Mouse (Mus musculus) cerebellum, adult 8-10 months (tissue): ENCODE results near the gene Dntt.

Experiments
- DNase-seq: peaks from one replicate; pipeline ENCODE4 v3.0.0; 2022

The Dntt gene

DNA sequence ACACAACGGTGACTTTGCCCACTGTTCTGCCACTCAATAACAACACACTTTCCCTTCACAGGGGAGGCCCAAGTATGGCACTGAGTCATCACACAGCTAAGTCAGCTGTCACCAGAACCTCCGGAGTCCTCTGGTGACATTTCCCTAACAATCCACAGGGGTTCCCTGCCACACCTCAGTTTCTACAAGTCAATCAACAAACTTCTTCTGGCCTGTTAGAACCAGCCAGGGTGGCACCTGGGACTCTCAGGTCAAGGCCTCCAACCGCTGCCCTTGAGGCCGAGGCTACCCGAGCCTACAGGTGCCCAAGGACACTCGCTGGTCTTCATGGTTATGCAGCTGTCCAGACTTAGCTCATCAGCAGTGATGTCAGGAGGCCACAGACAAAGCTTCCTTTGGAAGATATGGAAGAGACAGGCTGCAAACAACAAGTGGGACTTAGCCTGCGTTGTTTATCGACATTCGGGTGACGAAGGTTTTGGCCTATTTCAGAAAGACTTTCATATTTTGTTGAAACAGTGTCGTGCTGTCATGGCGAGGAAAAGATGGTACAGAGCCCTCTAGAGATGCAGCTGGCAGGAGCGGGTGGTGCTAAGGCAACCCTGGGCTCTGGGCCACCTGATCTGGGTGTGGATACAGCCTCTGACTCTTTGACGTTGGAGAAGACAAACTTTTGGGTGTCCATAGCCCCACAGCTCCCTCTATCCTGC, 44.8 kb downstream of the Dntt start:
- no peak for DNase-seq

DNA sequence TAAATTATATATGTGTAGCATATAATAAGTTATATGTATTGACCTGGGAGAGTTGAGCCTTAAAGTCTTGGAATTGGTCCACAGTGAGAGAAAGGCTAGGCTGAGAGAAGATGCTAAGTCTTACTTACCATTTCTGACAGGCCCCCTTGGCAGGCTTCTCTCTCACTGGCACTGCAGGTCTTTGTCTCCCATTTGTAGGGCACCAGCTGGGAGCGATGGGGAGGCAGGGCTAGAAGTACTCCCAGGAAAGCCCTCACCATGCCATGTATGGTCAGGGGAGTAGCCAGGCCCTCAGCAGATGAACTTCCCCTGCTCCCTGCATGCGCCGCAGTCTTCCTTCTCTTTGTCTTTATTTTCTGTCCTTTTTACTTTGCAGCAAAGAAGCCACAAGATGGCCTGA, 47.8 kb downstream of the Dntt start, which contains the start of gene Opalin:
Gene Opalin, minus strand, starts transcription at position 208 of the 400 bp plus-strand sequence.
- DNase-seq: no peak

DNA sequence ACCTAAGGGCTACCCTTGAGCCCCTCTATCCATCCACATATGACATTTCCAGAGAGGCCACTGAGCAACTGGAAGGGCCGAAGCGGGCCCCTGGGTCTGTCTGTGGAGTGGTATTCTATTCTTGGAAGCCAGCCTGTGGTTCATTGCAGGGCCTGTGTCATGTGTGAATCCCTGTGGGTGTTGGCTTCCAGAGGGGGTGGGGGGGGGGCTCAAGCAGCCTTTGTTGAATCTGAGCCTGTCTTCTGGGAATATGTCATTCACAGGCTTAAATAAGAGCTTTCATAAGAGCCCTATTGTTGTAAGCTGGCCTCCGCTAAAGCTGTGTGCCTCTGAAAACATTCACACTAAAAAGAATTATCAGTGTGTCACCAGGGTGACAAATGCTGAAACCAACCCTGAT, 52.5 kb downstream of the Dntt start:
- no peak for DNase-seq

DNA sequence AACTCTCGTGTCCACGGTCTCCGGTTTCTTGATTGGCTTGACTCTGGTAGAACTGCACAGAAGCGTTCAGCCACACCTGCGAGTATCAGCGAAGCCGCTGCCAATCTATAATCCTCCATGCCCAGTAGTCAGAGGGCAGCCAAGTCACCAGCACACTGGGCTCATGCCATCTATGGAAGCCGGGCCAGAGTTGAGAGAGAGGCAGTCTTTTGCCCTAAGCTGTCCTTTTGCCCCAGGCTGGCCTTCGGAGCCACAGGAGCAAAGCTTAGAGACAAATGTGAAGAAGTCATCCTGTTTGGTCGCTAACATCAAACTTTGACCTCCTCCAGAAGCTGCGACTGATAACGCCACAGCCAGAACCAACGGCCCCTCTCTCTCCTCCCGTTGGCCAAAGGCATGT, 54.6 kb downstream of the Dntt start:
- DNase-seq: no peak

DNA sequence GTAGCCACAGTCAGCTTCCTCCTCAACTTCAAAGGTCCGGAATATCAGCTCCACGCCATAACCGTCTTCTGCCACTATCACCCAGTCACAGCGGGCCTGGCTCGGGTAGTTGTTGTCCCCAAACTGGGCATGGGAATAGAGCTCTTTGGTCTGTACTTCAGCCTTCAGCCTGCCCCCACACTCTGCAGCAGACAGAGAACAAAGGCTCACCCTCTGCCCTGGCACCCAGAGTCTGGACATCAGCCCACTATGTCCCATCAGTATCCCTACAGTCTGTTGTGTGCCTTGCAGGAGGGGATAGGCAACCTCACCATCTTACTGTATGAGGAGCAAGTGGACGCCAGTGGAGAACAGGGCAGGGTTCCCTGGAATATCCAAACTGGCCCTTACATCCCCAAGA, 57.2 kb downstream of the Dntt start:
- no peak for DNase-seq

DNA sequence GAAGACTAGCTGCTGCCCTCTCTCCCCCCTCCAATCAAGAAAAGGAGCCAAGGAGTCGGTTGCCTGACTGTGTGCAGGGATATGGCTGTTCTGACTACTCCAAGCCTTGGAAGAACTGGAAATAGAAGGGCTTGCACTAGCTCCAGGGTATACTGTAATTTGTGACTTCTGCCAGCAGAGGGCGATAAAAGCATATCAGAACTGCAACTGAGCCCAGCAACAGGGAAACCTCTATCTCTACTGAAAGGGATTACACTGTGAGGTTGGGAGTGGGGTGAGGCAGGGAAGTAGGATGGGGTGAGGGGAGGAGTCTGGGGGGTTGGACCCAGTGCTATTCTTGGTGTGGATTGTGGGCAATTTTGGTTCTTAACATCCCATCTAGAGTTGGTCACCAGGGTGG, 57.6 kb downstream of the Dntt start:
- DNase-seq: peak; percentile 78

DNA sequence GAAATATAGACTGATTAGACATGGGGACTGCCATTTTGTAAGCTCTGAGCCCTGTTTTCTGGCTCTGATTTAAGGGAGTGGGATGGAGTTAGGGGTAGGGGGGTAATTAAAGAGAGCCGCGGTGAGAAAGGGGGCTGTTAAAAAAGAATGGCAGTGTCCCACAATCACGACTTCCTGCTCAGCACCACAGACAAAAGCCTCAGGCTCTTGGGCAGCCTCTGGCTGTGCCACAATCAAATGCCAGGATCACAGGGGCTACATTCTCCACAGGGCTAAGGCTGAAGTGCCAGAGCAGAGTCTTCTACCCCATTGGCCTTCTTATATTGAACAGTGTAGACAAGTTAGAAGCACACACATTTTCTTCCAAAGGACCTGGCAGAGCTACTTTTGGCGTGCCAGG, 58.8 kb downstream of the Dntt start:
- no peak for DNase-seq

DNA sequence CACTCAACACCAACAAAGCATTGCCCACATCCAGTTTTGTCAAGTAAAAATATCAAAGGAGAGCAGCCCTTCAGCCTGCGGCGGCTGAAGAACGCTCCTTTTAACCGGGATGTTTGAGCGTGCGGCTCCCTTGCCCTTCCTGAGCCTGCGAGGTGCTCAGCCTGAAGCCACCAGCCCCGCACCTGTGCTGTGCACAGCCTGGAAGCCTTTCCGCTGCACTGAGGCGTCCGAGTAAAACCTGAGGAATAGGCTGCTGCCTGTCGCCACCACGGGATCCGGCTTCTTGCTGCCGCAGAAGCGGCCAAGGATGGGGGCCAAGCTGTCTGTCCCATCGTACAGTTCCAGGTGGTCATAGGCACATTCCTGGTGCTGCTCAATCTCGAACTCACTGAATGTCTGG, 59.4 kb downstream of the Dntt start:
- no peak for DNase-seq

DNA sequence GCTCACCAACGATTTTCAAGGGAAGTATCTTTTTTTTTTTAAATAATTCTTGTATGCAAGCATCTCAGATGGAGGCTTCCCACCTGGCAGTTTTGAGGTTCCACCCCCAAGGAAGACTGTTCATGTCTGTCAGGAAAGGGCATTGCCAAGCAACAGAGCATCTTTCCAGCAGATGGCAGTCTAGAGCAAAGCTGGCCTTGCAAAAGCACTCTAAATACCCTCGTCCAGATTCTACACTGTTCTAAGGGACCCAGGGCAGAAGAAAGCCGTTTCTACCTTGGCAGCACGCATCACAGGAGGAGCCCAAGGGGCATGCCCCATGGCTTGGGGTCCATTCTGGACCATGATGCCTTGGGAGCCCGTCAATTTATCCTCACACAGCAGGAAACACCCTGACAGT, 60.8 kb downstream of the Dntt start:
- peak; percentile 70 for DNase-seq

DNA sequence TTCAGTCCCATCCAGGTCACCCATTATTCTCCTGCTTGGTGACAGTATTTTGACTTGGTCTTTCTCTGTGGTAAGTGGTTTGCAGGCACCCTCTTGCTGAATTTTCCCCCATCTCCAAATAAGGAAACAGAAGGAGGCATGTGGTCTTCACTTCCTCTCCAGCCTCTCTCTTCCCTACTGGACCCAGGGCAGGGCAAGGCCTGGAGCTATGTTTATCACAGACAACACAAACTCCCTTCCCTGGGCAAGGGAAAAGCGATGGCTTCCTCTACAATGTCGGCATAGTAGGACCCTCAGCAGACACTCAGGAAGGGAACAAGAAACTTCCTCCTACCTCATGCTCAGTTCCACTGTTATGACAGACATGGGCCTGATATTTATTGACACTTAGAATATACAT, 62.8 kb downstream of the Dntt start:
- no peak for DNase-seq

DNA sequence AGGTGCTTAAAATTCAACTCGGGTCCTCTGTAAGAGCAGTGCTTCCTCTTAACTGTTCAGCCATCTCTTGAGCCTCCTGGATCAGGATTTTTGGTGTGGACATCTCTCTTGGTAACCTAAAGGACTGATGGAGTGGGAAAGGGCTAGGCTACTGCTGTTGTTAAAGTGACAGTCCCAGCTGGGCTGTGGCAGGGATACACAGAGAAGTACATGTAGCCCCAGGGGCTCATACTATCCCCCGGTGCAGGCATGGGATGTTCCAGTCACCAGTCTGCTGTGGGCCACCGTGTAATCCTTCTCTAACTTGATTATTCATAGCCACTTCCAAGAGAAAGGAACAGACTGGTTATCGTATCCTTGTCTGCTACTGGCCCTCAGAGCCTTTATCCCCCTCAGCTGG, 68.0 kb downstream of the Dntt start:
- no peak for DNase-seq

DNA sequence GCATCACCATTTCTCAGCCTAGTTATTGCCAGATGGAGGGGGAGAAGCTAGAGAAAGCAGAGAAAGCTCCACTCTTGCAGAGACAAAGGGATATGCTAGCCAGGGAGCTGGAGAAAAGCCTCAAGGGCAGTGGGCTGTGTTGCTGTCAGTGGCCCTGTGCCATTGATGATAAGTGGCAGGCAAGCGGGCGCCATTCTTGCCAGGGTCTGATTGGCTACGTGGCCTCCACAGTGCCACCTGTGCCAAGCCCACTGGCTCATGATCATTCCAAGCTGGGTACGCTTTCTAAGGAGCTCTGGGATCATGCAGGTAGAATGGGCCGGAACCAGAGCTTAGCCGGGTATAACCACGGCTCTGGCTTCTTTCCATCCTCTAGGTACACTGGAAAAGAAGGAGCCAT, 71.8 kb downstream of the Dntt start:
- DNase-seq: peak; percentile 37

DNA sequence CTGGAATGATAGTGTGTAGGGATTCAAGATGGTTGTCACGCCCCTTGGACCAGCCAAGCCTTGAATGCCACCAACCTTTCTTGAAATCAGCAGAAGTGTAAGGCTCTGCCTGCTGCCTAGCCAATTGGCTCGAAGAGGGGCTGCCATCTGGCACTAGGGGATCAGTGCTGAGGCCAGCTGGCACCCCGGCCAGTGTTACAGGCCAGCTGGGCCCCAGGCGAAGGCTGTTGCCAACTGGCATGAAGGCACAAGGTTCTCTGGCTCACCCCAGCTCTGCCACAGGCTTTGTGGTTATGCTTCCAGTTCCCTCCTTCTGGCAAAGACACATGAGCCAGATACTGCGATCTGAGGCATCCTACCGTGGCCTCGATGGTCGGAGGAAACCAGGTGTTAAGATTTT, 72.3 kb downstream of the Dntt start:
- peak; percentile 98 for DNase-seq

DNA sequence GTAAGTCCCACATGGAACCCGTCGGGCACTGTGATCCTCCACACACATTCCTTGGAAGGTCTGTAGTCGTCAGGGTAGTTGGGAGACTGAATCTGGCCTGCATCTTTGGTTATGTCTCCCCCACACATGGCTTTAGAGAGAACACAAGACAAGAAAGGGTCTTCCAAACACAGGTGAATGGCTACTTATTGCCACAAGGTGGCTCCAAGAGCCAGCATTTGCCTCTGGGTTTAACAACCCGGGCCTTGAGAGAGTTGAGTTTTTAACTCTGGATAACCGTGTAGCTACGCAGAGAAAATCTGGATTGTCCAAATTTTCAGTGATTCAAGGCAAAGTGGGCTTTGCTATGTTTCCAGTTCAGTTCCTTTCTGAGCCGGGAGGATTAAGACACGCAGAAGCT, 75.8 kb downstream of the Dntt start:
- DNase-seq: no peak

DNA sequence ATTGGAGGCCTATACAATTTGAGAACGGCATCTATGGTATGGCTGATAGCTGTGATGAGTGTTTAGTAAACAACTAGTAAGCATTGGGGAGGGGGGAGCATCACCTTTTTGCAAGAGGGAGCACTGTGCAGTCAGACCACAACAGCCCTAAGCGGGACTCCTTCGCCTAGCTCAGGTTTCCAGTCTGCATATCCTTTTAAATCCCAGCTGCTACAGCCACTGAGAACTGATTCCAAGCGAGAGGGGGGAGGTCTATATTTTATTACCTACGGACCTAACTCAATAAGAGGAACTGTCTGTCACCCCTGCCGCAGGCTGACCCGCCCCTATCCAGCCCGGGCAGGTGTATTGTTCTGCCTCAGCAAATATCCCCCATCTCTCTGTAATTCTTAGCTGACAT, 78.5 kb downstream of the Dntt start:
- DNase-seq: no peak

DNA sequence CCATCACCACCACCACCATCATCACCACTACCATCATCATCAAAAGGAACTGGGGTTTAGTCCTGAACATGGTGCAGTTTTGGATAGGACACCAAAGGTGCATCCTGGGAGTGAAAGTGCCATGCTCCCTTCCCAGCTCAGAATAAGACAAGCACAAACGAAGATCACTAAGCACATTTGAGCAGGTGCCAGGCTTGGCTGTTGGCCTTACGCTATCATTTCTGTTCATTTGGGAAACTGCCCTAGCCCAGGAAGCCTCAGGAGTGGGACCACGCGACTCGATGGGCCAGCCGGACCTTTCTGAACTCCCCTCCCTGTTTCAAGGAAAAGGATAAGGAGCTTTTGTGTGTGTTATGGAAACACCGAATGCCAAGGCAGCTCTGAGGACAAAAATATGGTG, 79.6 kb downstream of the Dntt start:
- no peak for DNase-seq
